Mouse (Mus musculus) megakaryocyte, embryonic 14.5 days (primary cell): ENCODE measurements around the gene Cntnap2.

ENCODE experiments used
- FLI1 ChIP-seq: IDR thresholded peaks from 2 replicates; pipeline ENCODE4 v1.6.1; 2012; ENCODE audit warnings: low read length, inconsistent platforms, mixed read lengths
- GATA1 ChIP-seq: IDR thresholded peaks from 3 replicates; pipeline ENCODE4 v1.6.1; 2012; ENCODE audit warnings: mixed read lengths, low read length, inconsistent platforms, borderline replicate concordance

DNA sequence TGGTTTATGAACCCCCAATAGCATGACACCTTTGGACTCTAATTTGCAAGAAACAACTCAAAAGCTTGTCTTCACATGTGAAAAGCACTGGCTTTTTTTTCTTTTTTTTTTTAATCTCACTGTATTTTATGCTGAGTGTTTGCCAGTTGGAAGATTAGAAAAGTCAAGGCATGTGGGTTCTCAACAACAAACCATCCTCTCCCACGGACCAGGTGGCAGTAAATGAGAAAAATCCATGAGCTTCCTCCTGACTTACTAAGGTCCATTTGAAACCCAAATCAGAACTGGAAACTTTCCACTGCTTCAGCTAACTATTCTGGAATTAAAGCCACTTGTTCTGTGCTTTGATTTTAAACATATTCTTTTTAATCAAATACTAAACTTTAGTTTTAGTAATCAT, 784.6 kb downstream of the Cntnap2 start:
- TF ChIP-seq GATA1 (no peak), FLI1 (no peak)
